Mouse (Mus musculus) urinary bladder, adult 2 months (tissue): ENCODE measurements around the gene Fgr. TPM values are rescaled to one million over a fixed set of nuclear protein-coding genes. Genes with fewer than 3 reads are reported as not detected.

ENCODE experiments used
- DNase-seq: peaks from one replicate; pipeline ENCODE4 v3.0.0; 2022; ENCODE audit warnings: low spot score
- polyA plus RNA-seq: library from polyadenylated mRNA; depleted of rRNA; stranded (reverse); fragments of >200 nt; gene quantifications from 2 replicates; pipeline ENCODE4 v1.2.3, GENCODE M21; 2012

The Fgr gene
- polyA plus RNA-seq, 1 experiment: 1.3 TPM

DNA sequence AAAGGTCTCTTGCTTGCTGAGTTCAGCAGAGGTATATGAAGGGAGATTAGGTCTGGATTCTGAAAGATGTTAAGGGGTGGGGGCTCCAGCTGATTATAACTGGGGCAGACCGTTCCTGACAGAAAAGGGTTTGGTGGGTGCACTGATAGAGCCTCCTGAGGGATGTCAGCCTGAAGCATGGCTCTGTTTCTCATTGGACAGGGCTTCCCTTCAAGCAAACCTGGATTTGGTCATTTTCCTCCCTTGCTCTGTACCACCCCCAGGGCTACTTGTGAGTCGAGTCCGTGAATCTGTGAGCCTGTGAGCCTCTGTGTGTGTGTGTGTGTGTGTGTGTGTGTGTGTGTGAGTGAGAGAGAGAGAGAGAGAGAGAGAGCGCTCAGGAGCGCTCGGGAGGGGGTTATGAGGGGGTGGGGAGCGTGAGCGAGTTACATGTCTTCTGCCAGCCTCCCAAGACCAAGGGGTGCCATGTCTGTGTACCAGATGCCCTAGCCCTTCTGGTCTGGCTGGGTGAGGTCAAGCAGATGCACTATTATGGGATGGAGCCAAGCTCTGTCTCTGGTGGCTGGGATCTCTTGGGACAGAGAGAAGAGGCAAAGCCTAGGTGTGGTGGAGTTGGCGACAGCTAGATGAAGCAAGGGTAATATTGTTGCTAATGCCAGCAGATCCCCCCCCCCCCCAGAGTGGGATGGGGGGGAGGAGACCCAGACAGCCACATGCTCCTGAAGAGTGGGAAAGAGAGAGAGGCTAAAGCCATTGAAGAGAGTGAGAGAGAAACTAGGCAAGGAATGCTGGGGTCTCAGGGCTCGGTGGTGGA, 41.2 kb downstream of the Fgr start:
- no peak for DNase-seq

DNA sequence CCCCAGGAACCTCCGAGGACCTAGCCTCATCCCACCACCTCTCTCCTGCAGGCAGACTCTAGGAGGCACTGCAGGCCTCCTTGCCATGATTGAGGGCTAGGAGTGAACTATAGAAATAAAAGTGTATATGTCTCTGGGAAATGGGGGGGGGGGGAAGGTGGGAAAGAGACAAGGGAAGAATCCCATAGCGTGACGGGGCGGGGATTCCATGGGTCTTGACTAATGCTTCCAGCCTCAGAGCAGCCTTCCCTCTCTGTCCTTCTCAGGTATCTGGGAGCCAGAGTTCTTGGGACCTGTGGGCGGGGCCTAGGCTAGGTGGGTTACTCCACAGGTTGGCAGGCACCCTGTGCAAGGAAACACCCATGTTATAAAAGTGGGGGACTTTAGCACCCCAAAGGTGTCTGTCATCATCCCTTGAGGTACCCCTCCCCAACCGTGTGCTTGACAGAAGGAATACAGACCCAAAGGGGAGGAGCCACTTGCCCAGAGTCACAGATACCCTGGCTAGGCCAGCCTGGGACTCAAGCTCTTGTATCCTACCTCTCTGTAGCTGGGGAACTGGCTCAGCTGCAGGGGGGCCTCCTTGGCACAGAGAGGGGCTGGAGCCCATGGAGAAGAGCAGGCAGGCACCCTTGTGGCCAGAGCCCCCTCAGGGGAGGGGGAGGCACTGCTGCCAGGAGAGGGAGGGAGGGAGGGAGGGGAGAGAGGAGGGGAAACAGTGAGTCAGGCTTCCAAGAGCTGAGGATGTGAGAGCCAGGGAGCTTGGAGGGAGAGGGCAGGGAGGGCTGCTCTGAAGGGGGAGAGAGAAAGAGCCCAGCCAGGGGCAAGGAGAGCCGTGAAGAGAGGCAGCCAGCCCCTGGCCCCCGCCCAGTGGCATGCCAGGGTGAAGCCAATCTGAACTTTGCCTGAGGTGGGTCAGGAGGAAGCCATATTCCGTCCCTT, 42.1 kb downstream of the Fgr start:
- DNase-seq: peak; percentile 26

DNA sequence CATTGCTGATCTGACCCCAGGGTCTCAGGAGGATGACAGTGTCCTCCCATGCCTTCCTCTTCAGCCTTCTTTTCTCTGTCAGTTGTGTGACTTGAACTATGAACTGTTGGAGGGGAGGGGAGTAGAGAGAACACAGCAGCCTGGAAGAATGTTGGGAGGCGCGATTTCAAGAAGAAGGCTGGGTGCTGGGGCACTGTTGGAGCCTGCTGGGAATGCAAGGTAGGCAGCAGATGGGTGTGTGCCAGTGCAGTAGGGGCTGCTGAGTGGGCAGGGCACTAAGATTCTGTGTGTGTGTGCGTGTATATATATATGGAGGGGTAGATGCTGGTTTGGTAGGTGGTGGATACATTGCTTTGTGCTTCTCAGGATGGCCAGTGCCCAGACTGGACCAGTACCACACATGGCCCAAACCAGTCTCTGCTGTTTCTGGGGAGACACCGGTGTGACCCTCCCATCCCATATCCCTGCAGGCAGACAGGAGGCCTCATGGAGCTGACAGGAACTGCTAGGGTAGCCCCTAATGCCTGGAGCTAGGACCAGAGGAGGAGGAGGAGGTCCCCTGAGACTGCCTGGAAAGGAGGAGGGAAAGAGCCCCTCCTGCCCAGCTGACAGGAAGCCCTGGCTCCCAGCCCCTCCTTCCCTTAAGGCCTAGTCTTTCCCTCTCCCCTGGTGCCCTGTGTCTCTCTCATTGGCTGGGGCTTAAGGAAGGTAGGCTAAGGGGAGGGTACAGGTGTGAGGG, 43.0 kb downstream of the Fgr start:
- DNase-seq: no peak

DNA sequence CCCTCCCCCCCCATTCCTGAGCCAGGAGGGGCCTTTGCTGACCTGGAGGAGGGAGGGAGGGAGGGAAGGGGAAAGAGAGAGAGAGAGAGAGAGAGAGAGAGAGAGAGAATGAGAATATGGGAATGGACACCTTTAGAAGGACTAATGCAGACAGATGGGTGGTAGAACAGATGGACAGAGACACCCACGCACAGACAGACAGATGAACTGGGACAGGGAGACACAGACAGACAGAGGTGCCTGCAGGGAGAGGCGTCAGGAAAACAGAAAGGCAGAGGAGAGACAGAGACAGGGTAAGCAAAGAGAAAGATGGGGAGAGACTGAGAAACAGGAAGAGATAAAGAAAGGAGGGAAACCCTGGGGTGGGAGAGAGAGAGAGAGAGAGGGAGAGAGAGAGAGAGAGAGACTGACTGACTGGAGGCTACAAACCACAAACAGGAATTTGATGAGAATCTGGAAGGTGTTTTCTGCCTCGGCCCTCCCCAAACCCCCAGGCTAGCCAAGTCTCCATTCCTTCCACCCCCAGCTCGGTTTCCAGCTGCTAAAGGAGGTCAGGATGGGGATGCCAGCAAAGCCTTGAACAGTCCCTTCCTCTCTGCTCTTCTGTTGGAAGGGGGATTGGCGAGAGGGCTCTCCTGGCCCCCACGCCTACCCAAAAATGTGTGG, 43.8 kb downstream of the Fgr start:
- no peak for DNase-seq

DNA sequence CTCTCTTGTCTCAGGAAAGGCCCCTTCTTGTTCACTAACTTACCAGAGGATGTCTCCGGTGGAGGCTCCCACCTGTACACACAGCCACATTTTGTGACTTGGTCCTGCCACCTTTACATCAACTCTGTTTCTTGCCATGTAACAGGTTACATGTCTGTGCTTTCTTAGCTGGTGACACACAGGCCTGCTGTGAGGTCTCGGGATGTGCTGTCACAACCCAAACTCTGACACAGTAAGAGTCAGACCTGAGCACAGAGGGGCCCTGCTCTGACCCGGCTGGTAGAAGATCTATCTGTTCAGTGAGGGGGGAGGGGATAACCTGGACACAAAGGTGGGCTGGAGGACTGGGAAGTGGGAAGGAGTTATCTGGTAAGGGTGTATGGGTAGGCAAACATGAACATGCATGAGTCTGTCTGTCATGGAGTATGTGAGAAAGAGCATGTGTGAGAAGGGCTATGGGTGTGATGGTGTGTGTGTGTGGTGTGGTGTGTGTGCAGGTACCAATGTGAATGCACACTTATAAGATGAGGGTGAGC, 44.4 kb downstream of the Fgr start:
- no peak for DNase-seq

DNA sequence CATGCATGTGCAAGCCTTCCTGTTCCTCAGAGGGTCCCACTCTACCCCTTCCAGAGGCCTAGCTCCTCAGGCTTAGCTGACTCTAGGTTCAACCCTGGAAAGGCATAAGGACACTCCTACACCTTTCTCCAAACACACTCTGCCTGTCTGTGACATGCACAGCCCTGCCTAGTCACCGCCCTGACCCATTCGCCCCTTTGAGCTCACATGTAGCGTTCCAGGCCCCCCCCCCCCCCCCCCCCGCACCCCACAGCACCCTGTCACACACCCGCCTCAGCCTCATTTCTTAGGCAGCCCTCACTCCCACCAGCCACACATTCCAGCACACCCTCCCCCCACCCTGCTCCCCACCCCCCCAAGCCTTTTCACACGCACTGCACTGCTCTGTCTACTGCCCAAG, 46.8 kb downstream of the Fgr start:
- no peak for DNase-seq

DNA sequence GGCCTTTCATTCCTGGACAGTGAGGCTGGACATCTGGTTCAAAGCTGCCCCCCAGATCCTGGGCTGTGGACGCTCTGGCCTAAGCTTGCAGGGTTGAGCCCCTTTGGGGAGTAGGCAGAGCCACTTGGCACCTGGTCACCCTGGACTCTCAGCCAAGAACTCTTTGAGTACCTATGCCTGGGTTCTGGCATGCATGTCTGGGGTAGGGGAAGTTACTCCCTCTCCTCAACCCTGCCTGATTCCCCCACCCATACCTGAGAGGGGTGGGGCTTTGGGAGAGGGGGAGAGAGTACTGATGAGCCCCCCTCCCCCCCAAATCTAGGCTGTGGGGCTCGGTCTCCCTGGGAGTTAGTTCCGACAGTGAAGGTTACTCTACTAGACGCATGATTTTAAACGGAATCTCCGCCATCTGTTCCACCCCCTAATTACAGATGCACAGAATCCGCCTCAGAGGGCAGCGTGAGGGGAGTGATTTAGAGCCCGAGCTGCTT, 47.3 kb downstream of the Fgr start:
- no peak for DNase-seq

DNA sequence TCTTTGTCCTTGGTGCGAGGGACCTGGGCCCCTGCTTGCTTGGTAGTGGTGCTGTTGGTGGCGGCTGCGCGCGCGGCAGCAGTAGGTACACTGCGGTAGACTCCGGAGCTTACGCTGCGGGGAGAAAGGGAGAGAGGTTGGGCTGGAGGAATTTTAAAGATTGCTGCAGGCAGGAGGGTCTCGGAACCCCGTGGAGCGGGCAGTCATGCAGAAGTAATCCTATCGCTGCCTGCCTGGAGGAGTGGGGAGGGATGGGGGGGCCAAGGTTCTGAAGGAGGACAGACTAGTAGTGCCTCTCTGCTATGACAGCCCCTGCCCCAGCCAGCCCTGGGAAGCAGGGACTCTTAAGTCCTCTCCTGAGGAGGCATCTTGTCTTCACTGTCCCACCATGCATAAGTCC, 48.3 kb downstream of the Fgr start:
- no peak for DNase-seq

DNA sequence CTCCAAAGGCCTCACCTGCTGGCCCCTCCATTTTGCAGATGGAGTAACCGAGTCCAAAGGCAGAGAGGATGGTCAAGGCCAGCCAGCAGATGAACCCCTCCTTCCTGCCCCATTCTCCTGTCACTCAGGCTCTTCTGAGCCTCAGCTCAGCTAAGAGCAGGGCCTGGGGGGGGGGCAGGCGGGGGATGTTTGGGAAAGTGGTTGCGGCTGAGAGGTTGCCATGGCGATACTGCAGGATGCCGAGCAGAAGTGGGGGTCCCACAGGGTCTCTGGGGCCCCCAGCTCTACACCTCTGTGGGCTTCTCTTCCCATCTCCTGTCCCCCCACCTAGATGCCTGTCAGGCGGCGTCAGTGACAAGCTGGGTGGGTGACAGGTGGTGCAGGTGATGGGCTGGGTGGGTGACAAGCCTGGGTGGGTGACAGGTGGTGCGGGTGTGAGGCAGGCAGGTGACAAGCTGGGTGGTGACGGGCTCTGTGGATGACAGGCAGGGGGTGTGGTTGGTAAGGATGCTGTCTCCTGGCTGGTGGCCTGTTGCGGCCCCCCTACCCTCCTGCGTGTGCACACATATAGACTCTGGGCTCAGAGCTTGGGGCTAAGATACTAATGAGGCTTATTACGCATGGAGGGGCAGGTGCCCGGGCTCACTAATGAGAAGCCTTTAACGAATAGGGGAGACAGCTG, 49.2 kb downstream of the Fgr start:
- DNase-seq: no peak

DNA sequence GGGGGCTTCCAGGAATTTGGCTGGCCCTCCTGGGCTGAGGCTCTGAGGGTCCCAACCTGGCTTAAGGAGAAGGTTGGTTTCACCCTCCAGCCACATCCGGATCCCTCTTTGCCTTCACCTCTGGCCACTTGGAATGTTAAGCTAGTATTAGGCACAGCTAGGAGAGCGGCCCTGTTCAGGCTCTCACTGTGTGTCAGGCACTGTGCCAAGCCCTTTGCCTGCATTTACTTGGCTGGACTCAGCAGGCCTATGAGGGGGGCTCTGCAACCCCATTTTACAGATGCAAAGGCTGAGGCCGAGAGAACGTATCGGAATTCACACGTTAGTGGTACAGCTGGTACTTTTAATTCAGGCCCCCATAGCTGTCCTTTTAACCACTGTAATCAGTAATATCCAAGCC, 49.7 kb downstream of the Fgr start:
- no peak for DNase-seq

DNA sequence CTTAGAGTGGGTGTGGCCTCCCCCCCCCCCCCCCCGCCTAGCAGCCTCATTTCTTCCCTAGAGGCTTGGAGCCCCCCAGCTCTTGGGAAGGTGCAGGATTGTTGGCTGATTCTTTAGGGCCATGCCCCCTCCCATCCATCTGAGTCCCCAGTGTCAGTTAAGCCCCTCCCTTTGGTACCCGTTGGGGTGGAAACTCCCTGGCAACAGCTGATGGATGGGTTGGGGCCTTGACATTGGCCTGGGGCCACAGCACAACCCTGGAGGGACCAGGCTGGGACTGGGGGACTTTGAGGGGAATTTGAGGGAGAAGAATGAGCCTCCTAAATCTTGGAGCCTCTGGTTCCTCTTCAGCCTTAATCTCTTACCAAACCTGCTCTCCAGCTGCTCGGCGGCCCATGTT, 50.5 kb downstream of the Fgr start:
- no peak for DNase-seq

DNA sequence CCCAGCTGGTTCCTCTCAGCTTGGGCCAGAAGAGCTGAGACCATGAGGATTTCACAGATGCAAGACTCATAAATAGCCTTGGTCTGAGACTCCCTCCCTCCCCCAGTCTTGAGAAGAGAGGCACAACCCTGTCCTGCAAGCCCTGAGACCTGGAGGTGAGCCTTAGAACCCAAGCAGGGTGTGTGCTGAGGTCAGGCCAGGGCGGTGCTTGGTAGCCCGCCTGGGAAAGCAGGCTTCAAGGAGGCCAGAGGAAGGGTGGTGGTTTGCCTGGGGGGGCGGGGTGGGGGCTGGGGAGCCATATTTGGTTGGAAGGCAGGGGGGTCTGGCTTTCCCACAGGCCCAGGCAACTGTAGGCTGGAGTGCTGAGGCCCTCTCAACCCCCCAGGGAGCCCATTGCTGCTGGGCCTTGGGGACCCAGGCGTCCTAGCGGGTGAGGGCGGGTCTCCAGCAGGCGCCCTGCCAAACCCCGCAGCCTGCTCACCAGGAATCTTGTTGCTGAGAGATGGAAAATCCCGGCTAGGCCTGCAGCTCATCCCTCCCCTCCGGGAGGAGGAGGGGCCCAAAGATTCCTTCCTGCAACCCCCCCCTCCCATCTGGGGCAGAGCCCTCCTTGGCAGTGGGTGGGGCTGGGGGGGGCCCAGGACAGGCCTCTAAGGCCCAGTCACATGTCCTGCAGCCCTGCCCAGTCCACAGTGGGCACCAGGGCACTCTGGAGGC, 51.2 kb downstream of the Fgr start:
- DNase-seq: no peak

DNA sequence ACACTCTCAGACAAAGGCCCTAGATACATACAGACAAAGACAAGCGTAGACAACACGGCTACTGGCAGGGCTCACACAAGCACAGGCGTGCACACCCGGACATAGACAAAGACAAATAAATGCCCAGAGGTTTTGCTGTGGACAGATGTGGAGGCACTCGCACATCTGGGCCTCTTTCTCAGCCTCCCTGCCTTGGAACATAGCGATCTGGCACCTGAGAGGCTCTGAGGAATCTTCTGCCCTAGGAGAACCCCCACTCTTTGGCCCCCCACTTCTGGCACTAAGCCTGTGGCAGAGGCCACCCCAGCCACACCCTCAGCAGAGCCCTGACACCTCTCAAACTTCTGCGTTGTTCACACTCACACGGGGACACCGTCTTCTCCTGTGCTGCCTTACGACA, 52.4 kb downstream of the Fgr start:
- no peak for DNase-seq

DNA sequence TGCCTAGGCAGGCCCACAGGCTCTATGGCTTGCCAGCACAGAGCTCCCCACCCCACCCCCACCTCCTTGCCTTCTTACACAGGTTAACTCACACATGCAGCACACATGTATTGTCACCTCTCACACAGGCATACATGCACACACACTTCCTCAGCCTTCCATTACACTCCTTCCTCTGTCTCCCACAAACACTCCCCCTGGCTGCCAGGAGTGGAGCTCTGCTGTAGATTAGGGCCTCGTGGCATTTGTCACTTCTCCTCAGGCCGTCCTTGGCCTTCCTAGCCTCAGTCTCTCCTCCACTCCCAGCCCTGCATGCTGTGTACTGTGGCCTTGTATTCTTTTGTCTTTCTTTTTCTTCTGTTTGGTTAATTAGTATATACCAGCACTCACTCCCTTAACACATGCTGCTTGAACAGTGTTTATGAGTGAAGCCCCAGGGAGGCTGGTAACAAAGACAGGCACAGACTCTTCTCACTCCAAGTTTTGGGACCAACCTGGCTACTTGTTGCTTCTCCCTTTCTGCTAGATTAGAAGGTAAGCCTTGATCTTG, 53.0 kb downstream of the Fgr start:
- DNase-seq: no peak

DNA sequence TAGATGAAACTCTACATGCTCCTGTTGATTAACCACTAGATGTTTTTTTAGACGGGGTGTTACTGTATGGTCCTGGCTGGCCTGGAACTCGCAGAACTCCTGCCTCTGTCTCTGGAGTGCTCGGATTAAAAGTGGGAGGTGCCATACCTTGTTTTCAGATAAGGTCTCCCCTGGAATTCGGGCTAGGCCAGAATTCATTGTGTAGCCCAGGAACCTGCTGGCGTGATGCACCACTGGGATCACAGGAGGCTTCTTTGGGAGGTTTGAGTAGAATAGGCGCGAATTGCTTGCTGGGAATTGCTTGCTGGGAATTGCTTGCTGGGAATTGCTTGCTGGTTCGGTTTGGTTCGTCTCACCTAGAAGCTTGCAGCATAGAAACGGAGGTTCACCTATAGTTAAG, 53.8 kb downstream of the Fgr start:
- no peak for DNase-seq

DNA sequence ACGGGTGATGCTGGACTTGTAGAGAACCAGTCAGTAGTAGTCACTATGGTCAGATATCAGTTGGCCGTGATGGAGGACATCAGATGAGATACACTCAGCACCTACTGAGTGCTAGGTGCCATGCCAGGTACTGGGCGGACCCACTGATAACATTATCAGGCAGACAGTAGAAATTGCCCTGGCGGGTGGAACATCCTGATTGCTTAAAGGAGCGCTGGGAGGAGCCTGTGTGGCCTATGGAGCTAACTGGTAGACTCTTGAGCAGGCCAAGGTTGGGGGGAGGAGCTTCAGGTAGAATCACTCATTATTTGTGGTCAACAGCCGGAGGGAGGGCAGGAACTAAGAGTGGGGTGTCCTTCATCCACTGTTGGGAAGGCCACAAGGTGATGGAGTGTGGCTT, 54.3 kb downstream of the Fgr start:
- DNase-seq: no peak

DNA sequence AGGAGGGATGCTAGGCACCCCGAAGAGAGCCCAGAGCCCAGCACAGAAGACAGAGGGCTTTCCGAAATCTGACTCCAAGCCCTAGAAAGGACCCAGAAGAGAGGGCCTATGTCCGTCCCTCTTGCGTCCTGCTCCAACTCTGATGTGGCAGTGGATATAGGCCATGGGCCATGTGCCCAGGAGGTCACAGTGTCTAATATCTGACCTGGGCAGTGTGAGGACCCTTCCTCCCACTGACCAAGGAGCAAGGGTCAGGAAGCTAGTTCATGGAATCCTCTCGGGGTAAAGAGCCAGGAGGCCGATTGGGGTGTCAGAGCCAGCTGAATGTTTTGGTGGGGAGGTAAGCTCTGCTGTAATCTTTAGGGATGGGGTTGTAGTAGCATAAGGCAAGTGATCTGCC, 55.0 kb downstream of the Fgr start:
- DNase-seq: no peak

DNA sequence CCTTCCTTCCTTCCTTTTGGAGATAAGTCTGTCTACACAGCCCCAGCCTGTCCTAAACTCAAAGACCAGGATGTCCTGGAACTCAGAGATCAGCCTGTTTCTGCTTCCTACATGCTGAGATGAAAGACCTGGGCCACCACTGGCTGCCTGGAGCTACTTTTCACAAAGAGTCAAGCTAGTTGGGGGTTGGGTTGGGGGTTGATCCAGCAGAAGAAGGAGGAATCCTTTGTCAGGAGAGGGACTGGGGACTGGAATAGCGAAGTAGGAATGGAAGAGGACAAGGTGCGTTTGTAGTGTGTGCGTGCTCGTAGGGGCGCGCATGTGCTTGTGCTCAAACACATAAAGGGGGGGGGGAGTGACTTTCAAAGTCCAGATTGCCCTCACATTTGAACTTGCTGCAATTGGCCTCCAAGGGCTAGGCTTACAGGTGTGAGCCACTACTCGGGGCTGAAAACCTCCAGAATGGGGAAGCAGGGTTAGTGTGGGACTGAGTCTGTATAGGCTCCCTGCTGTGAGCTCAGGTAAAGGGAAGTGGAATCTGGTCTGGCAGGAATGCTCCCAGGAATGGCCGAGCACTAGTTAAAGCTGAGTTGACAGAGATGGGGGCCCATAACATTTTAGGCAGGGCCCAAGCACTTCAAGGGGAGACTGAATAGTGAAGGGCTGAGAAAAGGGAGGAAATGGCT, 58.7 kb downstream of the Fgr start:
- DNase-seq: no peak

DNA sequence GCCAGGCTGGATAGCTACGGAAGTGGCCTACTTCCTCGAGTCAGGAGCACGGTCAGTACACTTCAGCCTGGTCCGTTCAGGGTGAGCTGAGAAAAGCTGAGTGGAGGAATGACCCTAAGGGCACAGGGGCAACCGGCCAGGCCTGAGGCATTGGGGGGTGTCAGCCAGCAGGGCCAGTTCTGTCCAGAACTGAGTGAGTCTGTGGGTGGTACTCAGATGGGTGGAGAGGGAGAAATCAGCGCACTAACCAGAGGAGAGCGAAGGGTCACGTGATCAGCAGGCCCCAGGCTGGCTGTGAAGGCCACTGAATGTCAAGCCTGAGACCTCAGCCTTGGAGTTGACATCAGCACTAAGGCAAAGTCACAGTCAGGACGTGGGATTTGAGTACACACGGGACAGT, 60.6 kb downstream of the Fgr start:
- no peak for DNase-seq
